Mouse (Mus musculus) heart, postnatal 0 days (tissue): Measurements from ENCODE around the gene Glyr1. TPM values are rescaled to one million over a fixed set of nuclear protein-coding genes. Genes with fewer than 3 reads are reported as not detected.

Experiments
- ATAC-seq: fragments of 200-750 bp; cut with Nextera tagmentation; 2 replicates; pipeline ENCODE4 v1.8.0; 2017; ENCODE audit warnings: low read depth, moderate number of reproducible peaks, moderate library complexity; ENCODE audit not compliant: insufficient read depth
- DNase-seq: peaks from one replicate; pipeline ENCODE4 v3.0.0-alpha.2; 2016; ENCODE audit warnings: low spot score
- H3K27ac ChIP-seq: fragments of 300-500 bp; sonication (generic); 2 replicates; pipeline ENCODE4 v1.5.1; 2014; ENCODE audit warnings: low read depth, mild to moderate bottlenecking
- H3K27me3 ChIP-seq: fragments of 300-500 bp; sonication (generic); 2 replicates; pipeline ENCODE4 v1.6.1; 2014; ENCODE audit warnings: low read length, mixed read lengths; ENCODE audit not compliant: control insufficient read depth, insufficient read depth
- H3K36me3 ChIP-seq: fragments of 300-500 bp; sonication (generic); replicated peaks from 2 replicates; pipeline ENCODE4 v1.6.1; 2014; ENCODE audit warnings: low read length, mixed read lengths; ENCODE audit not compliant: control insufficient read depth, insufficient read depth
- H3K4me1 ChIP-seq: fragments of 300-500 bp; sonication (generic); 2 replicates; pipeline ENCODE4 v1.6.1; 2014; ENCODE audit warnings: antibody characterized with exemption; ENCODE audit not compliant: control insufficient read depth, insufficient read depth
- H3K4me2 ChIP-seq: fragments of 300-500 bp; sonication (generic); 2 replicates; pipeline ENCODE4 v1.6.1; 2014; ENCODE audit warnings: low read depth, mild to moderate bottlenecking, low read length, moderate library complexity
- H3K4me3 ChIP-seq: fragments of 300-500 bp; sonication (generic); 2 replicates; pipeline ENCODE4 v1.5.1; 2014; ENCODE audit warnings: low read depth, low read length
- H3K9ac ChIP-seq: fragments of 300-500 bp; sonication (generic); replicated peaks from 2 replicates; pipeline ENCODE4 v1.6.1; 2014; ENCODE audit warnings: low read depth, low read length, mixed read lengths
- H3K9me3 ChIP-seq: fragments of 300-500 bp; sonication (generic); replicated peaks from 2 replicates; pipeline ENCODE4 v1.6.1; 2016; ENCODE audit warnings: low read length; ENCODE audit not compliant: control insufficient read depth
- CTCF ChIP-seq: IDR thresholded peaks from 2 replicates; pipeline ENCODE4 v1.5.1; 2016; ENCODE audit warnings: antibody characterized with exemption, control low read depth, low read depth
- EP300 ChIP-seq: IDR thresholded peaks from 2 replicates; pipeline ENCODE4 v1.6.1; 2016; ENCODE audit warnings: antibody characterized with exemption, low read depth
- WGBS: fragments of 180-500 bp; shearing (Covaris S2); extraction: QIAGEN DNeasy Blood & Tissue Kit; methylation state at CpG from one replicate; pipeline ENCODE4 v1.1.7; 2014; 5-methylcytosine and 5-hydroxymethylcytosine counted together
- polyA plus RNA-seq: library from polyadenylated mRNA; unstranded; fragments of >200 nt; fragmentation: Nextera tagmentation; extraction: Ambion mirVana; gene quantifications from 2 replicates; pipeline ENCODE4 v1.2.1, GENCODE M21; 2015
- total RNA-seq: library from RNA; depleted of rRNA; stranded (reverse); fragments of >200 nt; gene quantifications from 2 replicates; pipeline ENCODE4 v1.2.3, GENCODE M21; 2014; ENCODE audit warnings: low replicate concordance

The Glyr1 gene
- total and polyA plus RNA-seq, 2 experiments from 2014 or later, result 58.5 to 74.3 TPM

- peaks cover 6% of the 10 kb centered on the region; the same call in 1 of the 2 replicates for H3K4me1 ChIP-seq
- ATAC-seq (no peak), DNase-seq (no peak)
- H3K9ac ChIP-seq, result no peak overlapping the region
- H3K9me3 ChIP-seq, result no peaks in the 10 kb centered on the region
- no peaks in the 10 kb centered on the region for H3K27me3 ChIP-seq
- TF ChIP-seq CTCF, result no peak
- no peak for TF ChIP-seq EP300
- WGBS, result 75% methylated on average over 4 of the region's 4 CpGs
- no peak overlapping the region for H3K27ac ChIP-seq
- H3K4me2 ChIP-seq, result no peak overlapping the region
- no peaks in the 10 kb centered on the region for H3K36me3 ChIP-seq
- no peak overlapping the region for H3K4me3 ChIP-seq
Measured at GRCm38 (mm10) chr16:4993276-4993675, 56.4 kb downstream of the Glyr1 start.

- 90% methylated on average over 12 of the region's 12 CpGs for WGBS
Measured at GRCm38 (mm10) chr16:4984717-4985116, 64.9 kb downstream of the Glyr1 start.

DNA sequence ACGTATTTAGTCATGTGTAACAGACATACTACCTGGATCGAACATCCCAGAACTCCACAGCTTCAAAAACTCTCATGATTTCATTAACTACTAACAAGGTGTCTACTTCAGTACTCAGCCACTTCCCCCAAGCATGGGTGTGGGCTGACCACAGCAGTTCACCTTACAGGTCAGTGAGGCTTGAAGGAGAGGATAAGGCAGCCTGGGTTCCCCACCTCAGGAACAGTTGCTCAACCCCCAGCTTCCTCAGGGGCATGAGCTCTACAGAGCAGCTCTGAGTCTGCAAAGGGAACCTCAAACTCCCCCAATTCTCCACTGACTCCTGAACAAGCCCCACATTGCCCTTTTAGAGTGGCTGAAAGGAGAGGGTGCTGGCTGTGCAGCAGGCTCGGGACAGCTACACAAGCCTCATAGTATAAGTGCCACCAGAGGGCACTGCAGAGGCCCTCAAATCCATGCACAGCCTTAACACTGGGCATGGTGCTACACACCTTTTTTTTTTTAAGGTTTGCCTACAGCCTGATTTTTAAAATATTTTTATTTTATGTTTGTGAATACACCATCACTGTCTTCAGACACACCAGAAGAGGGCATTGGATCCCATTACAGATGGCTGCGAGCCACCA, 69.8 kb downstream of the Glyr1 start:
- Histone ChIP-seq H3K36me3 (no peaks in the 10 kb centered on the region), H3K4me3 (no peak overlapping the region), H3K27ac (no peak overlapping the region), H3K27me3 (no peaks in the 10 kb centered on the region), H3K9ac (no peak overlapping the region), H3K4me2 (no peak overlapping the region), H3K4me1 (peaks cover 7% of the 10 kb centered on the region; the same call in 1 of the 2 replicates), H3K9me3 (no peaks in the 10 kb centered on the region)
- peak; percentile 24 for DNase-seq
- ATAC-seq, result peak; percentile 44; the same call in 1 of the 2 replicates
- peak; percentile 64 for TF ChIP-seq CTCF
- no peak for TF ChIP-seq EP300
- WGBS, result 75% methylated on average over 4 of the region's 4 CpGs

More at GRCm38 (mm10) chr16:4984717-4985116, 64.9 kb downstream of the Glyr1 start:
- DNase-seq (no peak), ATAC-seq (no peak)
- Histone ChIP-seq H3K36me3 (no peaks in the 10 kb centered on the region), H3K9ac (no peak overlapping the region), H3K9me3 (no peaks in the 10 kb centered on the region), H3K4me1 (no peaks in the 10 kb centered on the region), H3K4me3 (no peak overlapping the region), H3K27me3 (no peaks in the 10 kb centered on the region), H3K4me2 (no peak overlapping the region), H3K27ac (no peak overlapping the region)
- no peak for TF ChIP-seq EP300
- no peak for TF ChIP-seq CTCF

DNA sequence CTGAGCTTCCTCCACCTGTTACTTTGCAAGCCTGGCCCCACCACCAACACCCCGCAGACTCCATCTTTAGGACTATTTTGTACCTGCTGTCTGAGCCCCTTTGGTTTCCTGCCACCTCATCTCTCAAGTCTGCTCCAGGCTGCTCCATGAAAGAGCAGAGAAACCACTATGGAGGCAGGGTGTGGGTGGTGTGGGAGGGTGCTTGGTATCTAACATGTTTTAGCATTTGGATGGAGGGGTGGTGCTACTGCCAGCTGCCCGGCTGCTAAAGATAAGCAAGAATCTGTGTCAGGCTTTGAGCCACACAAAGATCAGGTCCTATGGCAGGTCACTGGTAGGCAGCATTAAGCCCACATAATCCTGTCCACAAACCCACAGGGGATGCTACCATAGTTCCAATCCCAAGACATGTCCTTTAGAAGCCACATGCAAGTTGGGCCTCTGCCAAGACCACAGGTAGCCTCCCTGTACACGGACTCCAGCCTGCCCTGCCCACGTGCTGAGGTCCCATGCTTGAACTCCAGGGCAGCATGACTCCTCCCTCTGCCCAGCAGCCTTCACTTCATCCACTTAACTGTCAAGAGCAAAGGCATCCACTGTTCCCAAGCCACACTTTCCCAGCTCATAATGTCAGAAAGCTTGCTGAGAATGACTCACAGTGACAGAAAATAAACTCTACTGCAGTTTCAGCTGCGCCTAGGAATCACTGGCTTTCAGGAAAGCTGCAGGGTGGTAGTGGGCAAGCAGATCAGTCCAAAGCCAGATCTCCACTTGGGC, 71.2 kb downstream of the Glyr1 start:
- Histone ChIP-seq H3K9me3 (no peaks in the 10 kb centered on the region), H3K9ac (no peak overlapping the region), H3K4me1 (peaks cover 7% of the 10 kb centered on the region; the same call in 1 of the 2 replicates), H3K27me3 (no peaks in the 10 kb centered on the region), H3K36me3 (no peaks in the 10 kb centered on the region), H3K4me2 (no peak overlapping the region), H3K27ac (peak overlapping the region; percentile 50), H3K4me3 (no peak overlapping the region)
- ATAC-seq (peak; percentile 89), DNase-seq (peak; percentile 61)
- WGBS, result 27% methylated on average over 5 of the region's 5 CpGs
- no peak for TF ChIP-seq CTCF
- no peak for TF ChIP-seq EP300

DNA sequence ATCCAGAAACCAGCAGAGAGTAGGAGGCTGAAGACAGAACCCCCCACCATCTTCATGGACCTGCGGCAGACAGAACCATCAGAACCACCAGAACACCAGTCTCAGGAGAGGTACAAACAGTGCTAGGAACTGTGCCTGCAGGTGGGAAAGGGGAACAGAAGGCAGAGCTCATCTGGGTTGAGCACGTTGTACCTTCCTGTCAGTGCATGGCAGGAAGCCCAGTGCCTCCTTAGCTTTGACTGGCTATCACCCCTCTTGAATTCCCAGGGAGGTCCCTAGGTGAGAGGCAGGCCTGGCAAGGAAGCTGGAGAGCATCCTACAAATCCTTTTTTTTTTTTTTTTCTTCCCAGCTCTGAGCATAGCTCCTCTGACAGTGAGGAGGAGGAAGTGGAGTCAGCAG, 73.5 kb downstream of the Glyr1 start:
- TF ChIP-seq EP300 (no peak), CTCF (no peak)
- Histone ChIP-seq H3K9me3 (no peaks in the 10 kb centered on the region), H3K36me3 (no peaks in the 10 kb centered on the region), H3K27ac (no peak overlapping the region), H3K27me3 (no peaks in the 10 kb centered on the region), H3K4me3 (no peak overlapping the region), H3K4me2 (no peak overlapping the region), H3K9ac (no peak overlapping the region), H3K4me1 (peaks cover 11% of the 10 kb centered on the region)
- ATAC-seq (no peak), DNase-seq (no peak)
- WGBS, result 53% methylated on average over 2 of the region's 2 CpGs
